Mouse (Mus musculus) embryonic fibroblast, embryonic 13.5 days (primary cell): ENCODE results near the gene Dgki.

ENCODE experiments used
- CTCF ChIP-seq: IDR thresholded peaks from 2 replicates; pipeline ENCODE4 v1.5.1; 2011; ENCODE audit warnings: mild to moderate bottlenecking, control low read depth, low read length, moderate library complexity, borderline replicate concordance; ENCODE audit not compliant: insufficient read depth
- POLR2A ChIP-seq: IDR thresholded peaks from 2 replicates; pipeline ENCODE4 v1.6.1; 2011; ENCODE audit warnings: low read depth, mild to moderate bottlenecking, control low read depth, low read length, moderate library complexity

- no peak for TF ChIP-seq POLR2A
- TF ChIP-seq CTCF: no peak
Observed at GRCm38 (mm10) chr6:37089148-37090111, 210.6 kb downstream of the Dgki start.
